Mouse (Mus musculus) T-cell, adult 66 days (primary cell): ENCODE measurements around the gene Ttc7b. TPM values are rescaled to one million over a fixed set of nuclear protein-coding genes. Genes with fewer than 3 reads are reported as not detected.

ENCODE experiments used
- total RNA-seq, 2 experiments: library from RNA; stranded (reverse); gene quantifications; 3 replicates in 1 of 2; 4 replicates in 1 of 2; pipeline ENCODE4 v1.2.4; 2023

The Ttc7b gene
- total RNA-seq, result 10 to 100 TPM; 34.9 to 40.8 TPM

GRCm38 (mm10) chr12:100520794-100521186, at the start of gene Ttc7b:
Gene Ttc7b (minus strand): TSS chr12:100520826.

Other genes with a start within 250 kb of the Ttc7b start
- 10 to 100 TPM; 15.8 to 22.0 TPM for gene Rps6ka5, start 206.2 kb upstream of the Ttc7b start, total RNA-seq